Mouse (Mus musculus) v-Abl transformed pro-B cells (cell line): ENCODE results near the gene Rgl3.

Experiments used
- in situ Hi-C, 2 experiments: fragments of 400-800 bp; cut with MboI; formaldehyde crosslinking; loops; one replicate each; pipeline ENCODE4 v1.15.1; 2025; ENCODE audit not compliant: unreplicated experiment in 2 of 2

Rgl3 gene

DNA sequence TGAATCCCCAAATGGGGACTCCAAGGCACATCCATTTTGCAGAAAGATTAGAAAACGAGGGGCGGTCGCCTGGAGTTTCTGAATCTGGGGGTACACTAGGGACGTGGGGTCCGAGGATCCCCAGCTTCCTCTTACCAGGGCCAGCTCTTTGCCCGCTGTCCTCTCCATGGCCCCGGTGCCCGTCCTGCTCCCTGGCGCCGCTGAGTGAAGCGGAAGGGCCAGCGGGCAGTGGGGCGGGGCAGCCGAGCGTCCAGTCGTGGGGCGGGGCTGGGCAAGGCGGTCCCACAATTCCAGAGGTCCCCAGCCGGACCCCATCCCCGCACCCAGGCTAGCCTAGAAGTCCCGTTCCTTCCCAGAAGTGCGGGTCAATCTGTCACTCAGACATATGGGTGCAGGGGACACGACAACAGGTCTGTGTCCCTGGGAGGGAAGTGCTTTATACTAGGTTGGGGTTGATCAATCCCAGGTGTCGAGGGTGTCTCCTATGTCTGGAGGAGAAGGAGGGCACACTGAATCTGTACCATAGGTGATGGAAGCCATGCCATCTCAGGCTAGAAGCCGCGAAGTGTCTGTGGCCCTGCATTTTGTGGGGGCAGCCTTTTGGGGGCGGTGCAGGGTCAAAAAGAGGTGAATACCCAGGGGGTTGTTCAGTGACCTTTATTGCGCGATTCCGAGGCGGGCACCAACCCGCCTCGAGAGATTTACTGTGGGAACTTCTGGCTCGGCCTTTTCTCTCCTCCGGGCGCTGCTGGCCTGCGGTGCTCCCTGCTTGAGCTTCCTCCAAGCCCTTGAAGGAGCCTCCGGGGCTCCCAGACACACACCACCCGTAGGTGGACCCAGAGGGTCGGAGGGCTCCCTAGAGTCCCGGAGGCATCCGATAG is at the start of gene Rgl3:
Gene Rgl3 (minus strand): TSS at position 217 of the 881 bp plus-strand sequence.
- in situ Hi-C loops: no loop called here

DNA sequence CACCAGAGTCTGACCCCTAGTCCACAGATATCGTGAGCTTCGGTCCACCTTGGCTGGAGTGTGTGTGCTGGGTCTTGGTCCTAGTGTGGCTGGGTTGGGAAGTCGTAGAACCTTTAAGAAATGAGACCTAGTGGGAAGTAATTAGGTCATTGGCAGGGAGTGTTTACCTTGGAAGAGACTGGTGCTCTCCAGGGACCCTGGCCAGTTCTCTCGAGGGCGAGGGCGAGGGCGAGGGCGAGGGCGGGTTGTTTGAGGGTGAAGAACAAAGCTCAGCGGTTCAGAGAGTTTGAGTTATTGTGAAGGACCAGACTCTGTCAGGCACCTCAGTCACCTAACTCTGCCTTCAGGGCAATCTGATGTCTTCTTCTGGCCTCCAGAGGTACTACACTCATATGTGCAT is 48.6 kb upstream of the Rgl3 start:
- in situ Hi-C loops: no loop called here

DNA sequence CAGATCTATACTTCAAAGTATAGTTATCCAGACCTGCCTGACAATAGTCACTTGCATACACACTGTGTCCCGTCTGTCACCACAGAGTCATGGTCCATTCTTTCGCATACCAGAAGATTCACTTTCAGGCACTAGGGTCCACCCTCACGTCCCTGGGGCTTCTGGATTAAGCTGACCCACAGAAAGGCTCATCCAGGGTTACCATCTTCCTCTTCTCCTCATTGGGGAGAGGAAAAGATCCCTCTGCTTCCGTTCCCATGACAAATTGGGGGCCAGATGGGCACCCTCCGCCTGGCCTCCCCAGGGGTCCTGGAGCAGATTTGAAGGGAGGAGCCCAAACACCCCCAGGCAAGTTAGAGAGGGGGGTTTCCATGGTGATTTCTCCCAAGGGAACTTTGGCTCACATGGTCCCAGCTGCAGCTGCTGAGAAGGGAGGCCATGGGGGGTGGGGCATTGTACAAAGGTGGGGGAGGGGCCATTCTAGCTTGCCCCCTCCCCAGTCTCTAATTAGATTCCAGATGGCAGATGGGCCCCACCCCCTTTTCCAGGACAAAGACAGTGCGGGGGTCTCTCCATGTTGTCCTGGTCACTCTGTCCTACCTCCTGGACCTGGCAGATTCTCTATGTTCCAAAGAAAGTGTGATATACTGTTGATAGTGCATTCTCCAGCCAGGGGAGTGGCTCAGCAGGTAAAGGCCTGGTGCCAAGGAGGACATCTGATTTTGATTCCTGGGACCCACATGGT is 46.2 kb upstream of the Rgl3 start:
- in situ Hi-C loops: no loop called here

- in situ Hi-C loops: no loop called here
Measured at GRCm38 (mm10) chr9:22030386-22030785, 41.1 kb upstream of the Rgl3 start.

DNA sequence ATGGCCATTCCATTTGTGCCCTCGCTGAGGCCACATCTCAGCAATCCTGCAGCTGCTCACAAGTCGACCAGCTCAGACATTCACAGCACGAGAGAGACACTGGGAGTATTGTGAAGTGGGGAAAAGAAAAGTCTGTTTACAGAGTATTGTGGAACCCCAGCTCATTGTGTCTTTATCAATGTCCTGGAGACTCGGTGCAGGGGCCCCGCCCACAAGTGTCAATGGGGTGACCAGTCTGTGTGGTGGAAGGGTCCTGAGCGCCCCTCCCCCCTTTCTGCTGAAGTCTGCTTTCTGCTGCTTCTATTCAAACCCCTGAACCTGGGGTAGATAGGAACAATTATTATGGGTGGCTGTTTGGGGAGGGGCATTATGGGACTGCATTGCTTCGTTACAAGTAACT is 39.2 kb upstream of the Rgl3 start:
- in situ Hi-C loops: no loop called here

DNA sequence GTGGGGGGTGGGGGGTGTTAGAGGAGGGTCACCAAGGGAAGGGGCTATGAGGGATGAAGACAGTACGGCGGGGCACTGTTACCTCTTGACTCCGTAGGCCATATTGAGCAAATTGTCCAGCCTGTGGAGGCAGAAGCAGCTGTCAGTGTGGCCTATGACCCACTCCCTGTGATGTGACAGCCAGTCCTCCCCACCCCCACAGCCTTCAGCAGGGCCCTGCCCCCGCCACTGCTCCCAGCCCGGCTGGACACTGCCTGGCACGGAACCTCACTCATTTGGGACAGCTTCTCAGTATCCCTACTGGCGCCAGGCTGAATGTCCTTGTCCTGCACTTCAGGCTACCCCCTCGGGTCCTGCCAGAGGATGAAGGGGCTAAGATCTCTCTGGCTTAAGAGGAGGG is 35.3 kb upstream of the Rgl3 start:
- in situ Hi-C loops: no loop called here

- in situ Hi-C loops: no loop called here
Measured at GRCm38 (mm10) chr9:22017208-22017825, 28.1 kb upstream of the Rgl3 start.

DNA sequence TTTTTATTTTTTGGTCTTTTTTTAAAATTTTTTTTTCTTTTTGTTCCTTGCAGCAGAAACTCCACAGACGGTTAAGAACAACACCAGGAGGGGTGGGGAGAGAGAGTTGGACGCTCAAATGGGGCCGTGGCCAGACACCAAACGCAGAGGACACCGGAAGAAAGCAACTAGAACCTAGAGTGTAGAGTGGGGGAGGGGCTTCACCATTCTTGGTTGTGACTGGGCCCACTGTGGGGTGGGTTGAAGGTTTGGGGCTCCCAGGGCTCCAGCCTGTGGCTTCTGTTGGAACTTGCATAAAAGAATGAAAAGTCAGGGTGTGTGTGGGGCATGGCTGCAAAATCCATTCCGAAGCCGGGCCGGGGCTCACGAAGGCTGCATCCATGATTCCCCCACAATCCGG is 27.0 kb upstream of the Rgl3 start:
- in situ Hi-C loops: no loop called here

DNA sequence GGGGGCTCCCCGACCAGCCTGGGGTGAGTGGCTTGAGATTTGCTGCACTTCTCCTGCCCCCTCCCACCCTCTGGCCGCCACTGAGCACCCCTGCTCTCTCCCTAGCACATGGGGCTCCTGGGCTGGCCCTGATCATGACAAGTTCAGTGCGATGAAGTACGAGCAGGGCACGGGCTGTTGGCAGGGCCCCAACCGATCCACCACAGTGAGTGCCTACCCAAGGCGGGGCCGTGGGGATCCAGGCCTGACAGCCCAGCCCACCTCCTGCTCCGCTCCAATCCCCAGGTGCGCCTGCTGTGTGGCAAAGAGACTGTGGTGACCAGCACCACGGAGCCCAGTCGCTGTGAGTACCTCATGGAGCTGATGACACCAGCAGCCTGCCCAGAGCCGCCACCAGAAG is 23.5 kb upstream of the Rgl3 start:
- in situ Hi-C loops: no loop called here

DNA sequence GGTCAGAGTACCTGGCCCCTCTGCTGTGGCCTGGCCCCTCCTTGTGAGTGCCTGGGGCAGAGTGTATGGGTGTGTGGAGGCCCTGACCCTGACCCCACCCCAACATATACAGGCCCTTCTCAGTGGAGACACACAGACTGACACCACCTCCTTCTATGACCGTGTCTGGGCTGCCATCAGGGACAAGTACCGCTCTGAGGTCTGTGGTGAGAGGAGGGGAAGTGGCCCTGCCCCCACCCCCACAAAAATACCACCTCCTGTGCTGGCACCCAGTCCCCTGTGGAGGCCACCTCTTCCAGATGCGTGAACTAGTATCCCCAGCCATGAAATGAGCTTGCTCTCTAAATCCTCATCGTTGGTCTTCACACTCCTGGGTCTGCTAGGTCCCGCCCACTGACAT is 21.8 kb upstream of the Rgl3 start:
- in situ Hi-C loops: no loop called here

DNA sequence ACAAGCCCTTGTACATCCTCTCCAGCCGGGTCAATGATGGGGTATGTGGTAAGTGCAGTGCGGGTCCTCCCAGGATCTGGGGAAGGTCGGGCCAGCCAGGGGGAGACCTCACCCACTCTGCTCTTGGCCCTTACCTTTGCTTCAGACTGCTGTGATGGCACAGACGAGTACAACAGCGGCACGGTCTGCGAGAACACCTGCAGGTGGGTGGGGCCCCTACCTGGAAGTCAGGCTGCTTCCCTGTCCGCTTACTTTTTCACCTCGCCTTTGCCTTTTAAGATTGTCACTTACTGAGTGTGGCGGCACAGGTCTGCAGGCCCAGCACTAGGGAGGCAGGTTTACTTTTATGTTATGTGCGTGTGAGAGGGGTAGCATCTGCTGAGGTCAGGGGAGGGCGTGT is 15.3 kb upstream of the Rgl3 start:
- in situ Hi-C loops: no loop called here

- in situ Hi-C loops: no loop called here
Measured at GRCm38 (mm10) chr9:22003163-22003554, 13.9 kb upstream of the Rgl3 start.

DNA sequence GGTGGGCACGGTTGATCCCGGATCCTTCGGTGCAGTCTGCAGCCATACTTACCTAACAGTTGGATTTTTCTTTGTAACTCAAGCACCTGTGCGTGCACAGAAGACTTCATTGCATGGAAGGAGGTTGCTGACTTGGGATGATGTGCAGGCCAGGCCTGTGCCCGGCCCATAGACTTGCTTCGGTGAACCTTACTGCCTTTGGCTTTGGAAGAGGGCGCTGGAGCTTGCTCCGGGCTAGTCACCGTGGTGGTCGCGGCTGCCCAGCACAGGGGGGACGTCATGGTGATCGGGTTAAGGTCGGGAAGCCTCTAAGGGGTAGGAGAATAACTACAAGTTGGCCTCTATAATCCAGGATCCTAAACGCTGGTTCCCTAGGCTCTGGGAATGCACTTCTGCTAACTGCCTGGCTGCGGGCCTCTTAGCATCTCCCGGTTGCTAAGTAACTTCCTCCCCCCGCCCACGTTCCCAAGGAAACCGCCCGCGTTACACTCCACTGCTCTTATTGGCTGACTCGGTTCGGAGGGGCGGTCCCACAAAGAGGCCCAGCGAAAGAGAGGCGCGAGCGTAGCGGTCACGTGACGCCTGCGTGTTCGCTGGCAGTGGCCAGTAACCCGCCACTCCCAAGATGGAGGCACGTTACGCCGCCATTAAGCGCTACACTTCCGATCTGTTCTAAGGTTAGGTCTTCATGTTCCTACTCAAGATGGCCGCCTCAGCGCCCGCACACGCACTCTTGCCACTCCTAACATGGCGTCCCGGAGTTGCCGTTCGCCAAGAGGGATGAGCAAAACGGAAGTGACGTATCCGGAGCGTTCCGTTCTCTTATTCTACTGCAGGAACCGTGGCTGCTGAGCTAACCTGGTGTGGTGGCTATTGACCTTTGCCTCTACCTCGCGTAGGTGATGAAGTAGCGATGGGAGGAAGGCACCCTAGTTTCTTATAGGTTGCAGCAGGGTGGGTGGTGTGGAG is 13.2 kb upstream of the Rgl3 start, which contains the start of the genes Ccdc151 and Prkcsh:
Gene Ccdc151 (minus strand): TSS at position 441 of the 969 bp plus-strand sequence.
Gene Prkcsh (plus strand): TSS at position 613 of the 969 bp plus-strand sequence.
- in situ Hi-C loops: no loop called here

GRCm38 (mm10) chr9:22001633-22002032 is 12.4 kb upstream of the Rgl3 start:
- in situ Hi-C loops: no loop called here

- in situ Hi-C loops: no loop called here
Measured at GRCm38 (mm10) chr9:22000296-22000695, 11.1 kb upstream of the Rgl3 start.

- in situ Hi-C loops: no loop called here
Measured at GRCm38 (mm10) chr9:21996178-21996867, 7.1 kb upstream of the Rgl3 start.

DNA sequence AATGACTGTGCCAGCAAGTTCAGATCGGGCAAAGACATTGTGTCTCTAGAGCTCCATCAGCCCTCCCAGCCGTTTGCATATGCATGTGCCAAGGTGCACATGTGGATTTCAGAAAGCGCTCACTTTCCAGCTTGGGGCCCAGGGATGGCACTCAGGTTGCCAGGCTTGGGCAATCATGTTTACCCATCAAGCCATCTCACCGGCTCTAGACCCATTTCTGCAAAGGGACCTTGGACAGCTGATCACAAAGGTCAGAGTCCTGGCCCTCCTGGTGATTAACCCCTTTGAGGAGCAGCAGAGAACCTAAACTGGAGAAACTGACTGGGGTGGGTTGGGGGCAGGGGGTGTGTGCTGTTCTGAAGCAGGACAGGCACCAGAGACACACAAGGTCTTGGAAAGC is 3.0 kb upstream of the Rgl3 start:
- in situ Hi-C loops: no loop called here

GRCm38 (mm10) chr9:21988421-21989101 is 685 bp downstream of the Rgl3 start:
- in situ Hi-C loops: no loop called here
